Mouse (Mus musculus): ENCODE results near the gene Cyp4f15.

- TF ChIP-seq CTCF (conservative IDR thresholded peaks at IDR 0.05; ENCODE audit: low read length), result no peak
- TF ChIP-seq POU5F1 (IDR thresholded peaks at IDR 0.05; ENCODE audit: borderline replicate concordance, low read length), result no peak
Observed at GRCm38 (mm10) chr17:32637151-32637550, 48.3 kb upstream of the Cyp4f15 start.
